Mouse (Mus musculus): ENCODE measurements at regions not wholly inside any gene's neighbourhood (a gene's known extent, or its start where the extent isn't known, plus 50 kb on each side); places are given as distances from the start of the nearest gene placed in this dataset.
A peak's percentile ranks its signal among the peaks of the same experiment; 100 is the strongest.

DNA sequence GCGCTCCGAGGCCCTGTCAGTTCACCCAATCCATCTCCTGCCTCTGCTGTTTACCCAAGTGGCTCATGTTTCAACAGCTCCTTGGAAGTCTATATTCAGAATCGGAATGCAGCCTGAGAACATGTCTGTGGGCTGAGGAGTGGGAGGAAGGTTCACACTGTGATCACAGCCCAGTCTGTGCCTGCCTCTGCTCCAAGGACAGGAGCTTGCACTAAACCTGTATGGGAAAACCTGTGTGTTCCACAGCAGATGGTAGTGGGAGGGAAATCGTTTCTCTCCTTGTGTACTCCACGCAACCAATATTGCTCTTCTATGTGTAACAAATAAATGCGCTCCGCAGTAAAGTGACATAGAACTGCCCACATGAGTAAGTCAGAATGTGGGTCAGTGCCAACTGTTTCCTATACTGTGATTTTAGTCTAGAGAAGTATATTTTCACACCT is 514.0 kb upstream of the Epha7 start:
- WGBS, result 49% methylated on average over 7 of the region's 7 CpGs
- Histone ChIP-seq H3K27me3 (no peaks in the 10 kb centered on the region), H3K4me2 (no peak overlapping the region), H3K9ac (no peak overlapping the region), H3K36me3 (replicated peaks) (no peaks in the 10 kb centered on the region), H3K9me3 (no peaks in the 10 kb centered on the region), H3K27ac (no peak overlapping the region), H3K4me3 (replicated peaks) (no peak overlapping the region), H3K4me1 (peaks cover 15% of the 10 kb centered on the region)
- ATAC-seq (ENCODE audit: low FRiP score), result peak; percentile 45; the same call in 1 of the 2 replicates

GRCm38 (mm10) chr4:28300018-28300440 is 512.9 kb upstream of the Epha7 start:
- H3K36me3 ChIP-seq (replicated peaks), result no peaks in the 10 kb centered on the region
- H3K4me3 ChIP-seq (replicated peaks), result no peak overlapping the region
- H3K27me3 ChIP-seq, result no peaks in the 10 kb centered on the region
- ATAC-seq (ENCODE audit: low FRiP score), result peak; percentile 76
- H3K4me2 ChIP-seq, result peak overlapping the region; percentile 25
- 5% methylated on average over 13 of the region's 13 CpGs for WGBS
- no peak overlapping the region for H3K9ac ChIP-seq
- no peak overlapping the region for H3K27ac ChIP-seq
- H3K9me3 ChIP-seq, result no peaks in the 10 kb centered on the region
- peaks cover 15% of the 10 kb centered on the region for H3K4me1 ChIP-seq

DNA sequence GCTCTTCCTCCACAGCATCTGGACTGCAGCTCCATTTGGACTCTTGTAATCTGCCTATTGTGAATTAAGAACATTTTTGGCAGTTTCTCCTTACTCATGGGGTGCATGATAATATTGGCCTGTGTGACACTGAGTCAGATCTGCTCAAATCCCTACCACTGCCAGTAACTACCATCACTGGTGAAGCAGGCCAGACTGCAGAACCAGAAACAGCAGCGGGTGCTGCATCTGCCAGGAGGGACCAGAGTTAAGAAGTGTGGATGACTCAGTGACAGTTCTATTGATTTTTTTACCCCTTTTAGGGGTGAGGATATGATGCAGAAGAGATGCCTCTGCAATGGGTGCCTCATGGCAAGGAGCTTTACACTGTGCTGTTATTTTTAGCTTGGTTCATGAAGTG is 511.2 kb upstream of the Epha7 start:
- Histone ChIP-seq H3K4me3 (replicated peaks) (no peak overlapping the region), H3K9me3 (no peaks in the 10 kb centered on the region), H3K4me1 (peaks cover 15% of the 10 kb centered on the region), H3K27ac (no peak overlapping the region), H3K36me3 (replicated peaks) (no peaks in the 10 kb centered on the region), H3K4me2 (no peak overlapping the region), H3K9ac (no peak overlapping the region), H3K27me3 (no peaks in the 10 kb centered on the region)
- WGBS, result 56% methylated on average over 1 of the region's 1 CpGs
- ATAC-seq (ENCODE audit: low FRiP score), result no peak

- Histone ChIP-seq H3K9ac (no peak overlapping the region), H3K4me3 (replicated peaks) (no peak overlapping the region), H3K27me3 (no peaks in the 10 kb centered on the region), H3K4me2 (no peak overlapping the region), H3K9me3 (no peaks in the 10 kb centered on the region), H3K4me1 (no peaks in the 10 kb centered on the region), H3K36me3 (replicated peaks) (no peaks in the 10 kb centered on the region), H3K27ac (no peak overlapping the region)
- ATAC-seq (ENCODE audit: low FRiP score), result no peak
- WGBS, result 96% methylated on average over 1 of the region's 1 CpGs
Observed at GRCm38 (mm10) chr4:28331036-28331435, 481.9 kb upstream of the Epha7 start.

DNA sequence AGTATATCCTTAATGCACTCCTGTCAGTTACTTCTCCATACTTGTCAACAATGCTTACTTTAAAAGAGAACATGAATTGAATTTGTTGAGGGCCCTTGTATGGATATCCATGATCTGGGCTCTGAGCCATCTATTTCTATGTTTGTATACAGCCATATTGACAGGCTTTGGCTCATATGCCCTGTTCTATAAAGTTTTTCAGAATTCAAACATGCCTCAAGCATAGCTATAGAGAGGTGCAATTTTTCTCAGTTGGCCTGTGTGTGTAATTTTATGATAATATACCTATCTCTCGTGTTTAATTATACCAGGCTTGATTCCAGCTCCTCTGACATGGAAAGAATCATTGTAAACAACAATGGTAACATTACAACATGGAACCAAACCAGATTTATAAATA is 448.4 kb upstream of the Epha7 start:
- H3K9me3 ChIP-seq, result no peaks in the 10 kb centered on the region
- no peak overlapping the region for H3K27ac ChIP-seq
- H3K4me2 ChIP-seq, result no peak overlapping the region
- 77% methylated on average over 1 of the region's 1 CpGs for WGBS
- H3K4me1 ChIP-seq, result no peaks in the 10 kb centered on the region
- H3K27me3 ChIP-seq, result no peaks in the 10 kb centered on the region
- H3K9ac ChIP-seq, result no peak overlapping the region
- no peaks in the 10 kb centered on the region for H3K36me3 ChIP-seq (replicated peaks)
- no peak for ATAC-seq (ENCODE audit: low FRiP score)
- no peak overlapping the region for H3K4me3 ChIP-seq (replicated peaks)

- H3K4me2 ChIP-seq, result no peak overlapping the region
- no peak overlapping the region for H3K4me3 ChIP-seq (replicated peaks)
- no peaks in the 10 kb centered on the region for H3K36me3 ChIP-seq (replicated peaks)
- H3K27ac ChIP-seq, result no peak overlapping the region
- no peaks in the 10 kb centered on the region for H3K4me1 ChIP-seq
- H3K27me3 ChIP-seq, result no peaks in the 10 kb centered on the region
- H3K9ac ChIP-seq, result no peak overlapping the region
- H3K9me3 ChIP-seq, result no peaks in the 10 kb centered on the region
- no peak for ATAC-seq (ENCODE audit: low FRiP score)
Observed at GRCm38 (mm10) chr4:28377087-28377486, 435.8 kb upstream of the Epha7 start.

DNA sequence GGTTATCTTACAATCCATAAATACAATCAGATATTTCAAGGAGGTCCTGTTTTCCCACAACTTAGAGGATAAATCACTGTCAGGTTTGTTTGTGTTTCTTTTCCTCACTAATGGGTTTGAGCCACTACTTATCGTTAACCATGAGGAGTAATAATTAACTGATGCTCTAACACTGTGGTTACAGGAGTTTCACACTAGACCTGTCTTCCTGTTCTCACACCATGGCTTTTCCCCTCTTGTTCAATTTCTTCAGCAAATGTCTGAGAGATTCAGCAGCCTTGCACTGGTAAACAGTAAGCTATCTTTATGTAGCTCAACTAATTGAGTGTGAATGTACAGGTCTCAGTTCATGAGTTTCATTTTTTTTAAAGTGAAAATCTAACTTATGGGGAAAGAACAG is 434.3 kb upstream of the Epha7 start:
- H3K4me3 ChIP-seq (replicated peaks), result no peak overlapping the region

GRCm38 (mm10) chr4:28424341-28424740 is 388.6 kb upstream of the Epha7 start:
- ATAC-seq (ENCODE audit: low FRiP score), result no peak
- H3K4me2 ChIP-seq, result no peak overlapping the region
- H3K4me3 ChIP-seq (replicated peaks), result no peak overlapping the region
- no peak overlapping the region for H3K27ac ChIP-seq
- no peaks in the 10 kb centered on the region for H3K9me3 ChIP-seq
- no peaks in the 10 kb centered on the region for H3K36me3 ChIP-seq (replicated peaks)
- WGBS, result 81% methylated on average over 1 of the region's 1 CpGs
- no peaks in the 10 kb centered on the region for H3K4me1 ChIP-seq
- no peaks in the 10 kb centered on the region for H3K27me3 ChIP-seq
- no peak overlapping the region for H3K9ac ChIP-seq

More for the DNA sequence above, 434.3 kb upstream of the Epha7 start:
- Histone ChIP-seq H3K36me3 (replicated peaks) (no peaks in the 10 kb centered on the region), H3K27ac (no peak overlapping the region), H3K9me3 (no peaks in the 10 kb centered on the region), H3K9ac (no peak overlapping the region), H3K4me2 (no peak overlapping the region), H3K27me3 (no peaks in the 10 kb centered on the region), H3K4me1 (no peaks in the 10 kb centered on the region)
- ATAC-seq (ENCODE audit: low FRiP score), result no peak
- 80% methylated on average over 1 of the region's 1 CpGs for WGBS

- no peak for ATAC-seq (ENCODE audit: low FRiP score)
- no peaks in the 10 kb centered on the region for H3K36me3 ChIP-seq (replicated peaks)
- 82% methylated on average over 1 of the region's 1 CpGs for WGBS
- H3K4me3 ChIP-seq (replicated peaks), result no peak overlapping the region
- H3K9me3 ChIP-seq, result no peaks in the 10 kb centered on the region
- no peak overlapping the region for H3K4me2 ChIP-seq
- no peaks in the 10 kb centered on the region for H3K4me1 ChIP-seq
- no peak overlapping the region for H3K9ac ChIP-seq
- no peaks in the 10 kb centered on the region for H3K27me3 ChIP-seq
- no peak overlapping the region for H3K27ac ChIP-seq
Observed at GRCm38 (mm10) chr4:28440161-28440560, 372.8 kb upstream of the Epha7 start.

DNA sequence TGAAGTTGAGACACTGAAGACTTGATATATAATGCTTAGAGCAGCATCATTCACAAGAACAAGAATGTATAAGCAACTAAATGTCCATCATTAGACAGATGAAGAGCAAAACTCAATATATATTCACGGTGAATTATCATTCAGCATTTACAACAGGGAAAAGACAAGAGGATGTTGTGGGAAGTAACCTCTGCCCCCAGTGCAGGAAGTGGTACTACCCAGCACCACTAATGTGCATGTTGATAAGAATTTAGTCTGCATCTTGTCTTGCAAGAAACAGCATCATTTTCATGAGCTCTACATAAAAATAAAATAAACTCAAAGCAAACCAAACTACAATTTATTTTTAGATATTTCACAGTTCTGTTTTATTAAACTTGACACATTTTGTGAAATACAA is 359.8 kb upstream of the Epha7 start:
- Histone ChIP-seq H3K4me1 (no peaks in the 10 kb centered on the region), H3K27me3 (no peaks in the 10 kb centered on the region), H3K4me3 (replicated peaks) (no peak overlapping the region), H3K27ac (no peak overlapping the region), H3K9ac (no peak overlapping the region), H3K9me3 (no peaks in the 10 kb centered on the region), H3K36me3 (replicated peaks) (no peaks in the 10 kb centered on the region), H3K4me2 (no peak overlapping the region)
- WGBS, result 91% methylated on average over 1 of the region's 1 CpGs
- ATAC-seq (ENCODE audit: low FRiP score), result no peak

GRCm38 (mm10) chr4:28456312-28456711 is 356.6 kb upstream of the Epha7 start:
- Histone ChIP-seq H3K27me3 (no peaks in the 10 kb centered on the region), H3K27ac (no peak overlapping the region), H3K4me2 (no peak overlapping the region), H3K4me1 (no peaks in the 10 kb centered on the region), H3K36me3 (replicated peaks) (no peaks in the 10 kb centered on the region), H3K4me3 (replicated peaks) (no peak overlapping the region), H3K9me3 (no peaks in the 10 kb centered on the region), H3K9ac (no peak overlapping the region)
- WGBS, result 48% methylated on average over 2 of the region's 2 CpGs
- no peak for ATAC-seq (ENCODE audit: low FRiP score)

All from forebrain, embryonic 12.5 days (tissue).